Mouse (Mus musculus) kidney, adult 2 months (tissue): ENCODE measurements around the gene Abcc4. TPM values are rescaled to one million over a fixed set of nuclear protein-coding genes. Genes with fewer than 3 reads are reported as not detected.
A peak's percentile ranks its signal among the peaks of the same experiment; 100 is the strongest.

Experiments
- DNase-seq: peaks from one replicate; pipeline ENCODE4 v3.0.0; 2021
- H3K27ac ChIP-seq: fragments of 200-500 bp; 2 replicates; pipeline ENCODE4 v1.5.1; 2012; ENCODE audit warnings: low read depth, low read length, control low read depth, inconsistent platforms; ENCODE audit not compliant: insufficient read depth
- H3K27me3 ChIP-seq: fragments of 200-500 bp; replicated peaks from 2 replicates; pipeline ENCODE4 v1.6.1; 2012; ENCODE audit warnings: mild to moderate bottlenecking, moderate library complexity, low read length, inconsistent platforms; ENCODE audit not compliant: control insufficient read depth, insufficient read depth
- H3K36me3 ChIP-seq: fragments of 200-500 bp; 2 replicates; pipeline ENCODE4 v1.6.1; 2012; ENCODE audit warnings: mild to moderate bottlenecking, moderate library complexity, low read length, inconsistent platforms; ENCODE audit not compliant: control insufficient read depth, insufficient read depth
- H3K4me1 ChIP-seq: fragments of 200-500 bp; 2 replicates; pipeline ENCODE4 v1.6.1; 2011; ENCODE audit warnings: low read length; ENCODE audit not compliant: control insufficient read depth, insufficient read depth
- H3K4me3 ChIP-seq: fragments of 200-500 bp; 2 replicates; pipeline ENCODE4 v1.5.1; 2011; ENCODE audit warnings: mild to moderate bottlenecking, low read depth, low read length, control low read depth; ENCODE audit not compliant: insufficient read depth
- CTCF ChIP-seq: fragments of 200-500 bp; conservative IDR thresholded peaks from 2 replicates; pipeline ENCODE4 v1.5.1; 2011; ENCODE audit warnings: low read depth, mild to moderate bottlenecking, control low read depth, low read length, moderate library complexity, mixed read lengths; ENCODE audit not compliant: insufficient read depth, insufficient read length
- POLR2A ChIP-seq: fragments of 200-500 bp; IDR thresholded peaks from one replicate; pipeline ENCODE4 v1.6.1; 2011; ENCODE audit warnings: low read depth, low read length, control low read depth
- WGBS: fragments of 180-500 bp; shearing (Covaris S2); methylation state at CpG from one replicate; pipeline ENCODE4 v1.1.7; 2018; 5-methylcytosine and 5-hydroxymethylcytosine counted together
- polyA plus RNA-seq: library from polyadenylated mRNA; depleted of rRNA; stranded (reverse); fragments of >200 nt; gene quantifications from 2 replicates; pipeline ENCODE4 v1.2.3, GENCODE M21; 2012

The Abcc4 gene
- polyA plus RNA-seq, 1 experiment, result 31.3 TPM

- WGBS, result 55% methylated on average over 14 of the region's 14 CpGs
- Histone ChIP-seq H3K27ac (no peak overlapping the region), H3K27me3 (no peaks in the 10 kb centered on the region), H3K36me3 (no peaks in the 10 kb centered on the region), H3K4me3 (no peak overlapping the region), H3K4me1 (no peaks in the 10 kb centered on the region)
- TF ChIP-seq CTCF (no peak), POLR2A (no peak)
- peak; percentile 11 for DNase-seq
These were observed 199.3 kb downstream of the Abcc4 start for GRCm38 (mm10) chr14:118506591-118507146.

GRCm38 (mm10) chr14:118496767-118497166 lies 209.3 kb downstream of the Abcc4 start:
- H3K4me3 ChIP-seq, result no peak overlapping the region
- no peaks in the 10 kb centered on the region for H3K4me1 ChIP-seq
- H3K36me3 ChIP-seq, result no peaks in the 10 kb centered on the region
- TF ChIP-seq POLR2A (no peak), CTCF (no peak)
- no peak overlapping the region for H3K27ac ChIP-seq
- WGBS, result 75% methylated on average over 2 of the region's 2 CpGs
- no peak for DNase-seq
- no peaks in the 10 kb centered on the region for H3K27me3 ChIP-seq

- H3K4me1 ChIP-seq, result no peaks in the 10 kb centered on the region
- H3K27ac ChIP-seq, result no peak overlapping the region
- H3K36me3 ChIP-seq, result no peaks in the 10 kb centered on the region
- no peak overlapping the region for H3K4me3 ChIP-seq
- H3K27me3 ChIP-seq, result no peaks in the 10 kb centered on the region
- no peak for DNase-seq
- WGBS, result 59% methylated on average over 2 of the region's 2 CpGs
- TF ChIP-seq POLR2A, result no peak
- TF ChIP-seq CTCF, result no peak
These were observed 210.6 kb downstream of the Abcc4 start for GRCm38 (mm10) chr14:118495458-118495857.

- Histone ChIP-seq H3K36me3 (no peaks in the 10 kb centered on the region), H3K27ac (no peak overlapping the region), H3K27me3 (no peaks in the 10 kb centered on the region), H3K4me1 (no peaks in the 10 kb centered on the region), H3K4me3 (no peak overlapping the region)
- DNase-seq, result no peak
- TF ChIP-seq CTCF (no peak), POLR2A (no peak)
- WGBS, result 79% methylated on average over 6 of the region's 6 CpGs
These were observed 214.3 kb downstream of the Abcc4 start for GRCm38 (mm10) chr14:118491708-118492107.

GRCm38 (mm10) chr14:118491300-118491699 lies 214.7 kb downstream of the Abcc4 start:
- H3K4me3 ChIP-seq, result no peak overlapping the region
- no peak overlapping the region for H3K27ac ChIP-seq
- 48% methylated on average over 13 of the region's 13 CpGs for WGBS
- no peaks in the 10 kb centered on the region for H3K27me3 ChIP-seq
- no peaks in the 10 kb centered on the region for H3K4me1 ChIP-seq
- H3K36me3 ChIP-seq, result no peaks in the 10 kb centered on the region
- no peak for DNase-seq
- TF ChIP-seq CTCF (no peak), POLR2A (no peak)

GRCm38 (mm10) chr14:118490525-118490924 lies 215.5 kb downstream of the Abcc4 start:
- TF ChIP-seq CTCF, result no peak
- TF ChIP-seq POLR2A, result no peak
- 85% methylated on average over 7 of the region's 7 CpGs for WGBS
- DNase-seq, result no peak
- H3K27ac ChIP-seq, result no peak overlapping the region
- H3K36me3 ChIP-seq, result no peaks in the 10 kb centered on the region
- H3K4me1 ChIP-seq, result no peaks in the 10 kb centered on the region
- no peaks in the 10 kb centered on the region for H3K27me3 ChIP-seq
- H3K4me3 ChIP-seq, result no peak overlapping the region

GRCm38 (mm10) chr14:118486349-118486748 lies 219.7 kb downstream of the Abcc4 start:
- DNase-seq, result no peak
- H3K4me3 ChIP-seq, result no peak overlapping the region
- TF ChIP-seq POLR2A, result no peak
- no peak for TF ChIP-seq CTCF
- 88% methylated on average over 11 of the region's 11 CpGs for WGBS
- H3K27me3 ChIP-seq, result no peaks in the 10 kb centered on the region
- no peaks in the 10 kb centered on the region for H3K4me1 ChIP-seq
- H3K27ac ChIP-seq, result no peak overlapping the region
- no peaks in the 10 kb centered on the region for H3K36me3 ChIP-seq
